Mouse (Mus musculus): ENCODE data around the gene Insl5.

Insl5 gene

GRCm38 (mm10) chr4:102990016-102990415 lies 36.6 kb downstream of the Insl5 start:
- DNase-seq (ENCODE audit: low spot score in 2 of 2), result no peak

- no peak for DNase-seq (ENCODE audit: low spot score in 2 of 2)
Observed at GRCm38 (mm10) chr4:102989391-102989790, 37.3 kb downstream of the Insl5 start.

GRCm38 (mm10) chr4:102988526-102988925 lies 38.1 kb downstream of the Insl5 start:
- no peak for DNase-seq (ENCODE audit: low spot score in 2 of 2)

- no peak for DNase-seq (ENCODE audit: low spot score in 2 of 2)
Observed at GRCm38 (mm10) chr4:102987756-102988155, 38.9 kb downstream of the Insl5 start.

GRCm38 (mm10) chr4:102987325-102987724 lies 39.3 kb downstream of the Insl5 start:
- DNase-seq (ENCODE audit: low spot score in 2 of 2), result no peak

GRCm38 (mm10) chr4:102986917-102987316 lies 39.7 kb downstream of the Insl5 start:
- peak in 1 of 2 experiments; percentile 34 for DNase-seq (ENCODE audit: low spot score in 2 of 2)

GRCm38 (mm10) chr4:102986173-102986572 lies 40.5 kb downstream of the Insl5 start:
- no peak for DNase-seq (ENCODE audit: low spot score in 2 of 2)

GRCm38 (mm10) chr4:102981709-102982108 lies 44.9 kb downstream of the Insl5 start:
- no peak for DNase-seq (ENCODE audit: low spot score in 2 of 2)

- DNase-seq (ENCODE audit: low spot score in 2 of 2), result no peak
Observed at GRCm38 (mm10) chr4:102979385-102979784, 47.3 kb downstream of the Insl5 start.

GRCm38 (mm10) chr4:102978440-102978839 lies 48.2 kb downstream of the Insl5 start, which contains the start of gene Tctex1d1:
Tctex1d1 (plus strand) TSS chr4:102978606.
- DNase-seq (ENCODE audit: low spot score in 2 of 2), result peak; percentile 17 to 26

- DNase-seq (ENCODE audit: low spot score in 2 of 2), result no peak
Observed at GRCm38 (mm10) chr4:102977778-102978321, 48.8 kb downstream of the Insl5 start.

- no peak for DNase-seq (ENCODE audit: low spot score in 2 of 2)
Observed at GRCm38 (mm10) chr4:102976290-102977275, 50.1 kb downstream of the Insl5 start.

- DNase-seq (ENCODE audit: low spot score in 2 of 2), result no peak
Observed at GRCm38 (mm10) chr4:102974172-102974571, 52.5 kb downstream of the Insl5 start.

- no peak for DNase-seq (ENCODE audit: low spot score in 2 of 2)
Observed at GRCm38 (mm10) chr4:102972071-102972470, 54.6 kb downstream of the Insl5 start.

GRCm38 (mm10) chr4:102971159-102971558 lies 55.5 kb downstream of the Insl5 start:
- no peak for DNase-seq (ENCODE audit: low spot score in 2 of 2)

- DNase-seq (ENCODE audit: low spot score in 2 of 2), result no peak
Observed at GRCm38 (mm10) chr4:102969599-102969998, 57.0 kb downstream of the Insl5 start.

Data from frontal cortex, postnatal 10 days (tissue).